Mouse (Mus musculus) adrenal gland, postnatal 0 days (tissue): ENCODE data around the gene Guca2a. TPM values are rescaled to one million over a fixed set of nuclear protein-coding genes. Genes with fewer than 3 reads are reported as not detected.

Source experiments
- polyA plus RNA-seq: library from polyadenylated mRNA; unstranded; fragments of >200 nt; fragmentation: Nextera tagmentation; extraction: Ambion mirVana; gene quantifications from 2 replicates; pipeline ENCODE4 v1.2.1, GENCODE M21; 2015

The Guca2a gene
- 1.8 and 8.5 TPM in 2 replicates for polyA plus RNA-seq

DNA sequence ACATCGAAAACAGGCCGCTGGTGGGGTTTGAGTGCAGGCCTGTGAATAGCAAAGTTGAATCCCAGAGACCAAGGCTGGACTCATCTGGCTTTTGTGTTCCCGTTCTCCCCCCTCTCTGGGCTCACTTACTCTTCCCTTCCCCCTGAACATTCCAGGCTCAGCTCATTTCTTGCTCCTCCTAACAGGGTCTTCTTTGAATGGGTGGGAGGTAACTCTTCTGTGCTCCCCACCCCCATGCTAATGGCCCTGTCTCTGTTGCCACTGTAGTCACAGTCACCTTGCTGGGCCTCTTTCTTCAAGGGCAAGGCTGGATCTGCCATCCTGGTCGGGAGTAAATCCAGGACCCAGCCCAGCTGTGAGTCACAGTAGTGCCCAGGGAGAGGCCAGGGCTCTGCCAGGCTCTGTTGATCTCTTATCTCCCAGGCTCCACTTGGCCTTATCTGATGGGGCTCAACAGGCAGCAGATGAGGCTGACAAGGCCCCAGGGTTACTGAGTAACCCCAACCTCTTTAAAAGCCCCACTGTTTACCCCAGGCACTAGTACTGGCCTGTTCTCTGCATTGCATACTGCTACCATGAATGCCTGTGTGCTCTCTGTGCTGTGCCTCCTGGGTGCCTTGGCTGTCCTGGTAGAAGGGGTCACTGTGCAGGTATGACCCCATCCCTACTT, at the start of gene Guca2a:
Guca2a (plus strand) TSS at position 529 of the 670 bp plus-strand sequence.

DNA sequence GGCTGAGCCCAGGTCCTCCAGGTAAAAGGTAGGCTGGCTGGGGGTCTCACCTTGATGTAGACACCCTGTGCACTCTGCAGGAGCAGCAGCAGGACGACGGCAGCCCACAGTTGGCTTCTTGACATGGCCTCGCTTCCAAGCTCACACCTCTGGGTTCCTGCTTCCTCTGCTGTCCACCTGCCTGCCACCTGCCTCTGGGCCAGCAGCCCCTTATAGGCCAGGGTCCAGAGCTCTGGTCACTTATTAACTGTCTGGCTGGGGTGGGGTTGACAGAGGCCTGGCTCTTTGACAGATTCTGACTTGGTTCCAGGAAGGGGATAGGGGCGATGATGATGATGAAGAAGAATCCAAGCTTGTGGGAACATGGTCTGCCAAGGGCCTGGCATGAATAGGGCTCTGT, 21.2 kb downstream of the Guca2a start, which contains the start of gene Guca2b:
Guca2b (minus strand) TSS at position 224 of the 400 bp plus-strand sequence.

Other genes with a start within 250 kb of the Guca2a start
- 22.5 and 24.1 TPM in 2 replicates for gene Ccdc30, start 222.2 kb upstream of the Guca2a start, polyA plus RNA-seq
- 76.2 and 117 TPM in 2 replicates for gene Ppcs, start 215.3 kb upstream of the Guca2a start, polyA plus RNA-seq
- gene Zmynd12, start 214.9 kb upstream of the Guca2a start, polyA plus RNA-seq = 4.2 and 6.6 TPM in 2 replicates
- gene Rimkla, start 145.1 kb upstream of the Guca2a start, polyA plus RNA-seq = 1.0 and 4.1 TPM in 2 replicates
- gene Foxj3, start 100.7 kb upstream of the Guca2a start, polyA plus RNA-seq = 9.8 and 12.8 TPM in 2 replicates
- gene Frg2f1, start 98.2 kb upstream of the Guca2a start, polyA plus RNA-seq = 4.5 and 5.3 TPM in 2 replicates
- gene Guca2b, start 21.2 kb downstream of the Guca2a start, polyA plus RNA-seq = 0.40 and 4.4 TPM in 2 replicates
- gene Hivep3, start 96.1 kb downstream of the Guca2a start, polyA plus RNA-seq = 14.7 and 16.4 TPM in 2 replicates